Mouse (Mus musculus) forebrain, embryonic 16.5 days (tissue): Measurements from ENCODE around the gene Gm5269. TPM values are rescaled to one million over a fixed set of nuclear protein-coding genes. Genes with fewer than 3 reads are reported as not detected.

ENCODE experiments used
- ATAC-seq: fragments of 200-750 bp; cut with Nextera tagmentation; 2 replicates; pipeline ENCODE4 v1.8.0; 2017; ENCODE audit warnings: mild to moderate bottlenecking, moderate library complexity
- H3K27ac ChIP-seq: fragments of 300-500 bp; sonication (generic); 2 replicates; pipeline ENCODE4 v1.5.1; 2014; ENCODE audit warnings: low read length, control low read depth
- H3K27me3 ChIP-seq: fragments of 300-500 bp; sonication (generic); replicated peaks from 2 replicates; pipeline ENCODE4 v1.6.1; 2014; ENCODE audit warnings: low read length; ENCODE audit not compliant: control insufficient read depth, insufficient read depth
- H3K36me3 ChIP-seq: fragments of 300-500 bp; sonication (generic); 2 replicates; pipeline ENCODE4 v1.6.1; 2014; ENCODE audit not compliant: control insufficient read depth, insufficient read depth
- H3K4me1 ChIP-seq: fragments of 300-500 bp; sonication (generic); replicated peaks from 2 replicates; pipeline ENCODE4 v1.6.1; 2014; ENCODE audit warnings: low read length; ENCODE audit not compliant: control insufficient read depth, insufficient read depth
- H3K4me2 ChIP-seq: fragments of 300-500 bp; sonication (generic); 2 replicates; pipeline ENCODE4 v1.6.1; 2014; ENCODE audit warnings: mild to moderate bottlenecking, low read length, control low read depth
- H3K4me3 ChIP-seq: fragments of 300-500 bp; sonication (generic); replicated peaks from 2 replicates; pipeline ENCODE4 v1.5.1; 2014; ENCODE audit warnings: mild to moderate bottlenecking, low read length, control low read depth
- H3K9ac ChIP-seq: fragments of 300-500 bp; sonication (generic); replicated peaks from 2 replicates; pipeline ENCODE4 v1.6.1; 2014; ENCODE audit warnings: low read depth, low read length, control low read depth
- H3K9me3 ChIP-seq: fragments of 300-500 bp; sonication (generic); 2 replicates; pipeline ENCODE4 v1.6.1; 2016; ENCODE audit warnings: low read length; ENCODE audit not compliant: control insufficient read depth
- WGBS: fragments of 180-500 bp; shearing (Covaris S2); extraction: QIAGEN DNeasy Blood & Tissue Kit; methylation state at CpG from one replicate; pipeline ENCODE4 v1.1.7; 2014; 5-methylcytosine and 5-hydroxymethylcytosine counted together
- polyA plus RNA-seq: library from polyadenylated mRNA; unstranded; fragments of >200 nt; fragmentation: Nextera tagmentation; extraction: Ambion mirVana; gene quantifications from 2 replicates; pipeline ENCODE4 v1.2.1, GENCODE M21; 2015

Gene Gm5269
- polyA plus RNA-seq, 1 experiment from 2014 or later, result not detected

- H3K27me3 ChIP-seq, result no peaks in the 10 kb centered on the region
- H3K4me1 ChIP-seq, result no peaks in the 10 kb centered on the region
- no peak overlapping the region for H3K4me2 ChIP-seq
- no peaks in the 10 kb centered on the region for H3K36me3 ChIP-seq
- ATAC-seq, result no peak
- H3K9me3 ChIP-seq, result no peaks in the 10 kb centered on the region
- H3K27ac ChIP-seq, result no peak overlapping the region
- H3K4me3 ChIP-seq, result no peak overlapping the region
- 93% methylated on average over 9 of the region's 9 CpGs for WGBS
- no peak overlapping the region for H3K9ac ChIP-seq
Measured at GRCm38 (mm10) chr1:45886800-45887199, 3.3 kb downstream of the Gm5269 start.

DNA sequence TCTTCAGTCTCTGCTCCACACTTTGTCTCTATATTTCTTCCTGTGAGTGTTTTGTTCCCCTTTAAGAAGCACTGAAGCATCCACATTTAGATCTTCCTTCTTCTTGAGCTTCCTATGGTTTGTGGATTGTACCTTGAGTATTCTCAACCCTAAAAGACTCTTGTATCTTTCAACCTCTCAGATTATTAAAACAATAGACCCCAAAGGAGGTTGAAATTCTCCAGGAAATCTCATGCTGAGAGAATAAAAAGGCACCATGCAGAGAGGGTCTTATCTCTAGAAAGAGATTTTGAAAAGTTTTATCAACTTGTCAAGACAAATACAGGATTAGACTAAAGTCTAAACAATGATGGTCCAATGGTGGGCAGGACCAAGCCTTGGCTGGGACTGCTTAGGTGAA is 6.7 kb downstream of the Gm5269 start:
- no peak for ATAC-seq
- H3K4me1 ChIP-seq, result no peaks in the 10 kb centered on the region

GRCm38 (mm10) chr1:45882076-45882475 is 8.0 kb downstream of the Gm5269 start:
- Histone ChIP-seq H3K4me3 (no peak overlapping the region), H3K27ac (no peak overlapping the region), H3K9ac (no peak overlapping the region), H3K4me1 (no peaks in the 10 kb centered on the region), H3K27me3 (no peaks in the 10 kb centered on the region), H3K4me2 (no peak overlapping the region), H3K36me3 (no peaks in the 10 kb centered on the region), H3K9me3 (no peaks in the 10 kb centered on the region)
- ATAC-seq, result no peak
- 52% methylated on average over 6 of the region's 6 CpGs for WGBS

More for the DNA sequence above, 6.7 kb downstream of the Gm5269 start:
- Histone ChIP-seq H3K4me2 (no peak overlapping the region), H3K36me3 (no peaks in the 10 kb centered on the region), H3K4me3 (no peak overlapping the region), H3K9me3 (no peaks in the 10 kb centered on the region), H3K9ac (no peak overlapping the region), H3K27me3 (no peaks in the 10 kb centered on the region), H3K27ac (no peak overlapping the region)

GRCm38 (mm10) chr1:45881228-45881832 is 8.7 kb downstream of the Gm5269 start:
- no peak overlapping the region for H3K9ac ChIP-seq
- no peaks in the 10 kb centered on the region for H3K27me3 ChIP-seq
- no peak overlapping the region for H3K27ac ChIP-seq
- no peak overlapping the region for H3K4me2 ChIP-seq
- no peak overlapping the region for H3K4me3 ChIP-seq
- no peak for ATAC-seq
- H3K4me1 ChIP-seq, result no peaks in the 10 kb centered on the region
- no peaks in the 10 kb centered on the region for H3K36me3 ChIP-seq
- WGBS, result 76% methylated on average over 3 of the region's 3 CpGs
- H3K9me3 ChIP-seq, result no peaks in the 10 kb centered on the region

GRCm38 (mm10) chr1:45877463-45877862 is 12.6 kb downstream of the Gm5269 start:
- Histone ChIP-seq H3K4me1 (no peaks in the 10 kb centered on the region), H3K36me3 (no peaks in the 10 kb centered on the region), H3K9me3 (no peaks in the 10 kb centered on the region), H3K27me3 (no peaks in the 10 kb centered on the region), H3K27ac (no peak overlapping the region), H3K4me3 (no peak overlapping the region), H3K9ac (no peak overlapping the region), H3K4me2 (no peak overlapping the region)
- no peak for ATAC-seq
- 93% methylated on average over 3 of the region's 3 CpGs for WGBS

DNA sequence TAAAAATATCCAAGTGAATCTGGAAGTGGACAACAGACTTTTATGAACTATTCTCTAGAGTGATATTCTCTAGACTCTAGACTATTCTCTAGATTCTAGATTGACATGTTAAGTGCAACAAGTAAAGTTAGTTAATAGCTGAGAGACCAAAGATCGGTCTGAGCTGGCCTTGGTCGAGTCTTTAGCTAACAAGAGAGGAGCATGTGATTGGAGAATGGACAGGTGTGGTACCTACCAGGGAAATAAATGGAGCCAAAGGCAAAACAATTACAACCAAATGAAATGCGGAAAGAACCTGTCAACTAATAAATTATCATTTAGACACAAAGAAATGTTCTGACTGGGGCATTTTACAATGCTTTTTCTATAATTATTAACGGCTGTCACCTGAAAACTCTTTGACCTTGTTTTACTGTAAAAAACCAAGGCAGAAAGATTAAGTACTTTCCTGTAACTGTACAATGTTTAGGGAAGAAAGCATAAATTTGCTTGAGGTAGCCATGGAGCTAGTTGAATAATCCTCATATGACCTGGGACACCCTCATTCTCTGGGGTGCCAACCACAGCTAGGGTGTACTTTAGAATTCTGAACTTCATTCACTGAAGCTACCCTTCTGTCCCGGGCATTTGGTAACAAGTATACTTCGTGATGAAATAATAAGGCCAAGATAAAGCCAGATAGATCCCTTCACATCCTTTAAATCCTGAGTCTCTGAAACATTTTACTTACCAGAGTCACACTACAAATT is 13.4 kb downstream of the Gm5269 start:
- Histone ChIP-seq H3K4me1 (no peaks in the 10 kb centered on the region), H3K4me3 (no peak overlapping the region)
- 91% methylated on average over 6 of the region's 6 CpGs for WGBS

GRCm38 (mm10) chr1:45875640-45876039 is 14.4 kb downstream of the Gm5269 start:
- Histone ChIP-seq H3K27ac (no peak overlapping the region), H3K9ac (no peak overlapping the region), H3K9me3 (no peaks in the 10 kb centered on the region), H3K27me3 (no peaks in the 10 kb centered on the region), H3K36me3 (no peaks in the 10 kb centered on the region), H3K4me2 (no peak overlapping the region), H3K4me3 (no peak overlapping the region), H3K4me1 (no peaks in the 10 kb centered on the region)
- WGBS, result 80% methylated on average over 2 of the region's 2 CpGs
- no peak for ATAC-seq

More for the DNA sequence above, 13.4 kb downstream of the Gm5269 start:
- no peaks in the 10 kb centered on the region for H3K27me3 ChIP-seq
- H3K9ac ChIP-seq, result no peak overlapping the region
- H3K36me3 ChIP-seq, result no peaks in the 10 kb centered on the region
- H3K27ac ChIP-seq, result no peak overlapping the region
- ATAC-seq, result no peak
- H3K9me3 ChIP-seq, result no peaks in the 10 kb centered on the region
- no peak overlapping the region for H3K4me2 ChIP-seq

GRCm38 (mm10) chr1:45873250-45873649 is 16.8 kb downstream of the Gm5269 start:
- Histone ChIP-seq H3K27me3 (no peaks in the 10 kb centered on the region), H3K36me3 (no peaks in the 10 kb centered on the region), H3K4me2 (no peak overlapping the region), H3K4me3 (no peak overlapping the region), H3K27ac (no peak overlapping the region), H3K9ac (no peak overlapping the region), H3K9me3 (no peaks in the 10 kb centered on the region), H3K4me1 (no peaks in the 10 kb centered on the region)
- ATAC-seq, result no peak
- WGBS, result 89% methylated on average over 2 of the region's 2 CpGs

DNA sequence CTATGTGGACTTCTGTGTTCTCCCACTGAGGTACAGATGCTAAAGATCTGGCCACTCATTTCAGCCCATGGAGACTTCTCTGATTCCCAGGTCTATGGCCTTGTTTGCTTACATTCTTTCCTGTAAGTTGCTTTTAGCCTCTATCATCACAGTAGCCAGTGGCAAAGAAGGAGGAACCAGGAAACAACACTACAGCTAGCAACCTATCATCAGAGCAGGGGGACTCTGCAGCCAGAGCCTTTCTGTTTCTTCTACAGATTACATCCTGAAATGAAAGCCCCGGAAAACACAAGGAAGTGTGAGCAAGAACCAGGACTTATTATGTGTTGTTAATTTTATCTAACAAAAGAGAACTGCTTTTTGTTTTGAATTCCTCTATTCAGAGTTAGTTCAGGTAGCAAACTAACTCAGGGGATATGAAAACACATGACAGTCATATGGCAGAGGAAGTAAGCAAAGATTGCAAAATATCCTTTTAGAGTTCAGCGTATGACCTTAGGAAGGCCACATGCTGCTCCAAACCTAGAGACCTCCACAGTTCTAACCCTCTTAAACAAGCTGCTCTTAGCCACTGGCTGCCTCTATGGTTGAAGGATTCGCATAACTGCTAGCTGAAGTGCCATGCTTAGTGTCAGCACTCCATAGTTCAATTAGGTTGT is 21.5 kb downstream of the Gm5269 start:
- H3K4me2 ChIP-seq, result no peak overlapping the region
- H3K36me3 ChIP-seq, result no peaks in the 10 kb centered on the region
- H3K9ac ChIP-seq, result no peak overlapping the region
- no peak overlapping the region for H3K4me3 ChIP-seq
- no peaks in the 10 kb centered on the region for H3K9me3 ChIP-seq
- no peak overlapping the region for H3K27ac ChIP-seq
- 84% methylated on average over 3 of the region's 3 CpGs for WGBS
- no peaks in the 10 kb centered on the region for H3K4me1 ChIP-seq
- no peak for ATAC-seq
- no peaks in the 10 kb centered on the region for H3K27me3 ChIP-seq
